Mouse (Mus musculus) midbrain, embryonic 16.5 days (tissue): ENCODE results near the gene Alg5. TPM values are rescaled to one million over a fixed set of nuclear protein-coding genes. Genes with fewer than 3 reads are reported as not detected.

ENCODE experiments used
- ATAC-seq: fragments of 200-750 bp; cut with Nextera tagmentation; 2 replicates; pipeline ENCODE4 v1.8.0; 2017; ENCODE audit warnings: moderate TSS enrichment
- H3K27ac ChIP-seq: fragments of 300-500 bp; sonication (generic); 2 replicates; pipeline ENCODE4 v1.5.1; 2014; ENCODE audit warnings: mild to moderate bottlenecking, low read length, mixed read lengths
- H3K27me3 ChIP-seq: fragments of 300-500 bp; sonication (generic); 2 replicates; pipeline ENCODE4 v1.6.1; 2014; ENCODE audit warnings: low read depth, low read length, mixed read lengths; ENCODE audit not compliant: control insufficient read depth, insufficient read depth
- H3K36me3 ChIP-seq: fragments of 300-500 bp; sonication (generic); 2 replicates; pipeline ENCODE4 v1.6.1; 2014; ENCODE audit warnings: mild to moderate bottlenecking, low read length, moderate library complexity, mixed read lengths; ENCODE audit not compliant: control insufficient read depth, insufficient read depth
- H3K4me1 ChIP-seq: fragments of 300-500 bp; sonication (generic); 2 replicates; pipeline ENCODE4 v1.6.1; 2014; ENCODE audit warnings: mild to moderate bottlenecking, low read length, mixed read lengths; ENCODE audit not compliant: control insufficient read depth, insufficient read depth
- H3K4me2 ChIP-seq: fragments of 300-500 bp; sonication (generic); 2 replicates; pipeline ENCODE4 v1.6.1; 2014; ENCODE audit warnings: mild to moderate bottlenecking, low read length, mixed read lengths
- H3K4me3 ChIP-seq: fragments of 300-500 bp; sonication (generic); 2 replicates; pipeline ENCODE4 v1.5.1; 2014; ENCODE audit warnings: low read depth, mild to moderate bottlenecking, low read length, moderate library complexity, mixed read lengths
- H3K9ac ChIP-seq: fragments of 300-500 bp; sonication (generic); 2 replicates; pipeline ENCODE4 v1.6.1; 2014; ENCODE audit warnings: low read depth, low read length, mixed read lengths
- H3K9me3 ChIP-seq: fragments of 300-500 bp; sonication (generic); replicated peaks from 2 replicates; pipeline ENCODE4 v1.6.1; 2014; ENCODE audit warnings: mild to moderate bottlenecking, low read length, mixed read lengths; ENCODE audit not compliant: control insufficient read depth, poor library complexity, severe bottlenecking
- WGBS: fragments of 180-500 bp; shearing (Covaris S2); extraction: QIAGEN DNeasy Blood & Tissue Kit; methylation state at CpG from one replicate; pipeline ENCODE4 v1.1.7; 2014; 5-methylcytosine and 5-hydroxymethylcytosine counted together
- polyA plus RNA-seq: library from polyadenylated mRNA; unstranded; fragments of >200 nt; fragmentation: Nextera tagmentation; extraction: Ambion mirVana; gene quantifications from 2 replicates; pipeline ENCODE4 v1.2.1, GENCODE M21; 2015

Gene Alg5
- polyA plus RNA-seq, 1 experiment from 2014 or later = 50.0 TPM

DNA sequence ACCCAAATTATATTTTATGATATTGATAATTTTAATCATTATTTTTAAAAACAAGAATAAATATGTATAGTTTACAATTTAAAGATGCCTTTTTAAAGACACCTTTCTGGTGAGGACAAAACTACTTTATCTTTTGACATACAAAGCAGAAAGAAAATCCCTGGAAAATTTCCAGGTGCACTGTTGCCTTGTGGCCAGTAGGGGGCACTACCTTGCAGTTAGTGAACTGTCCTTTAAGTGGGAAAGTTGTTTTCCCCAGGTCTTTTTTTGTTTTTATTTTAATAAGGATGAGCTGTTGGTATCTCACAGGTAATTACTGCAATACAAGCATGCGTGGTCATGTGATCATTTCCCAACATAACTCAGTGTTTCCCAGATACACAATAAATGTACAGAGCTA is 60.5 kb downstream of the Alg5 start:
- Histone ChIP-seq H3K9me3 (no peaks in the 10 kb centered on the region), H3K4me2 (no peak overlapping the region), H3K9ac (no peak overlapping the region), H3K4me3 (no peak overlapping the region), H3K27ac (no peak overlapping the region), H3K4me1 (no peaks in the 10 kb centered on the region), H3K36me3 (no peaks in the 10 kb centered on the region), H3K27me3 (no peaks in the 10 kb centered on the region)
- WGBS = 100% methylated on average over 1 of the region's 1 CpGs
- ATAC-seq = no peak

- no peaks in the 10 kb centered on the region for H3K27me3 ChIP-seq
- WGBS = 36% methylated on average over 16 of the region's 16 CpGs
- no peaks in the 10 kb centered on the region for H3K4me1 ChIP-seq
- H3K4me2 ChIP-seq = 0 out of 2 replicates have a peak overlapping the region, but pooled peaks have one; percentile 15
- H3K9me3 ChIP-seq = no peaks in the 10 kb centered on the region
- no peak overlapping the region for H3K27ac ChIP-seq
- H3K4me3 ChIP-seq = no peak overlapping the region; the same call in 1 of the 2 replicates
- no peak overlapping the region for H3K9ac ChIP-seq
- no peaks in the 10 kb centered on the region for H3K36me3 ChIP-seq
- peak; percentile 56 for ATAC-seq
Measured at GRCm38 (mm10) chr3:54797211-54797610, 61.9 kb downstream of the Alg5 start.

Other genes starting within 250 kb of the Alg5 start
- 89.9 and 97.6 TPM in 2 replicates for gene Supt20, start 42.7 kb upstream of the Alg5 start, polyA plus RNA-seq
- gene Gm21958, start 21.2 kb upstream of the Alg5 start, polyA plus RNA-seq = 1.3 TPM in 1 of 2 replicates, not detected in the other
- gene Exosc8, start 146 bp upstream of the Alg5 start, polyA plus RNA-seq = 69.5 and 76.0 TPM in 2 replicates
- 0.34 and 0.55 TPM in 2 replicates for gene Smad9, start 20.0 kb downstream of the Alg5 start, polyA plus RNA-seq
- gene Rfxap, start 72.3 kb downstream of the Alg5 start, polyA plus RNA-seq = 42.2 and 42.3 TPM in 2 replicates
- 1.5 and 1.9 TPM in 2 replicates for gene Sertm1, start 180.3 kb downstream of the Alg5 start, polyA plus RNA-seq